Mouse (Mus musculus) urinary bladder, adult 2 months (tissue): ENCODE measurements around the gene Suclg2. TPM values are rescaled to one million over a fixed set of nuclear protein-coding genes. Genes with fewer than 3 reads are reported as not detected.

ENCODE experiments used
- DNase-seq: peaks from one replicate; pipeline ENCODE4 v3.0.0; 2022; ENCODE audit warnings: low spot score
- polyA plus RNA-seq: library from polyadenylated mRNA; depleted of rRNA; stranded (reverse); fragments of >200 nt; gene quantifications from 2 replicates; pipeline ENCODE4 v1.2.3, GENCODE M21; 2012

Suclg2 gene
- polyA plus RNA-seq, 1 experiment = 57.8 TPM

DNA sequence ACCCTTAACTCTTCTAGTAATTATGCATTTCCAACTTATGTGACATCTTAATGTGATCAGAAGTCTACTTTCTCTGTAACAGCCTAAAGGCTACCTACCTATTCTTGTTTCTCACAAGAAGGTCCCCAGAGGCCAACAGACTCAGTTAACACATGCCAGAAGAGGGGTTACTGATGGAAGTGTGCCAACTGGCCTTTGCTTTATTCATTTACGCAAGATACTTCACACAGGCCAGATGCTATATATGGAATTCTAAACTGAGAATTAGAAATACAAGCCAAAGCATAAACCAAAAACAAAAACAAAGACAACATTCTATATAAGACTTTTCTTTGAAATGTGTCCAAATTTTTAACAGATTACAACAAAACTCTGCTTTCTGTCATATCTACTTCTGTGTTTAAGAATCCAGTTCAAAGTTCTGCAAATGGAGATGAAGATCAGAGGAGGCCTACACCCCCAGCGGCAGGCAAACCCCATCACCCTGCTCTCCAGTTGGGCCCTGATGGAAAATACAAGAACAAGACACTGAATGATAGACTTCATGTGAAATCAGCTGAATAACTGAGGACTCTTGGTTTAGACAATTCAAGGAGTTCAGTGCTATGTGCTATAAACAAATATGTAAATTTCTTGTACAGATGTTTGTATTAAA, 155.1 kb downstream of the Suclg2 start:
- DNase-seq = no peak

GRCm38 (mm10) chr6:95556320-95556719, 162.3 kb downstream of the Suclg2 start:
- DNase-seq = no peak

- DNase-seq = no peak
Measured at GRCm38 (mm10) chr6:95552339-95552950, 166.2 kb downstream of the Suclg2 start.

DNA sequence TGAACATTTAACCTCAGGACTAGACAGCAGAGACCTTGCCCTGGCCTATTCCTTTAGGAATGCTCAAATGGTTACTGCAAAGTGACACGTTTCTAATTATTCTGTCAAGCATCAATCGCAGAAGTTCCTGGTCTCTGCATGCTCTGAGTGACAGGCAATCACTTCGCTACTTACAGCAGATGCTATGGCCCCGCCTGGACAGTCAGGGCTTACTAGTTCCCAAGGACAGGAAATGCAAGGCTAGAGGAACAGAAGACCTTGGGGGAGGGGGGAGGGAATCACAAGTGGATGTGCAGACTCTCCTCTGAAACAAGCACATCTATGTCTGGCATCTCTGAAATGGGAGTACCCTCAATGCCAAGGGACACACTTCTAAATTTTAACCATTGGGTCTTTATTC, 167.6 kb downstream of the Suclg2 start:
- DNase-seq = no peak

DNA sequence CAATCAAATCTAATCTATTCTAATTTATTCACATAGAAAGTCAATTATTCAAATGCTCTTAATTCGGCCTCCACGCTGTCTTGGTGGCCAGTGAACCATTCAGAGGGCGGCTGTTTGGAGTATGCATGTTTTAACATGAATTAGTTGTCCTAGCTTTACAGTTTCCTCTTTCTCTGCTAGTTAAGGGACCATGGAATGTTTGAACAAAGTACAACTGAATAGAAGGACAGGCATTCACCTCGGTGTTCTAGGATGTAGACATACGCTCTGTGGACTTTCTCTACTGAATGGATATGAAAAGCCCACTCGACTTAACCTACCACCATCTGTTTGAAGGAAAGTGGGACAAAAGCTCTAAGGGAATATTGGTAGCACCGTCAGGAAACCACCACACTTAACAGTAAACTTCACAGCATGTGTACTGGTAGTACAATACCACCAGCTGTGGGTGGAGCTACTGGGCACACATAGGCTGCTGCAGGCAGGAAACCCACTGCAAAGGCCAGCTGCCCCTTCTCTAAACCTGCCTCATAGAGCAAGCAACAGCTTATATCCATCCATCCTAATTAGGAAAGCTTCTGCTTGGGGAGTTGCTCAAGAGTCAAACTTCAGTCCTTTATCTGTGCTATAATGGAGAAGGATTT, 172.3 kb downstream of the Suclg2 start:
- DNase-seq = no peak

DNA sequence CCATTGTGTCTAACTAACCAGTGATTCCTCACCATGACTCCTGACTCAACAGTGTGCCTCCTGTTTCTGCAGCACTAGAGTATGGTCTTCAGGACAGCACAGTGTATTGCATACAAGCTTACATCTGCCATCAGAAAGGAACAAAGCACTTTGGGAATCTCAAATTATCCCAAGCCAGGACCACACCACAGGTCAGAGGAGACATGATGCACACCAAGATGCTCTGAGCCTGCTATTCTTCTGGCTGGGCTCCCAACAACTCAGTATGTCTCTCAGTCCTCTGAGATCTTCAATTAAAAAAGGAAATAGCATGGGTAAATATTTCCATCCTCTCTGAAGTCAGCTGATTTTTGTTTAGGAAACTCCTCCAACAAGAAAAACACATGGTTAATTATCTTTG, 172.9 kb downstream of the Suclg2 start:
- DNase-seq = no peak

DNA sequence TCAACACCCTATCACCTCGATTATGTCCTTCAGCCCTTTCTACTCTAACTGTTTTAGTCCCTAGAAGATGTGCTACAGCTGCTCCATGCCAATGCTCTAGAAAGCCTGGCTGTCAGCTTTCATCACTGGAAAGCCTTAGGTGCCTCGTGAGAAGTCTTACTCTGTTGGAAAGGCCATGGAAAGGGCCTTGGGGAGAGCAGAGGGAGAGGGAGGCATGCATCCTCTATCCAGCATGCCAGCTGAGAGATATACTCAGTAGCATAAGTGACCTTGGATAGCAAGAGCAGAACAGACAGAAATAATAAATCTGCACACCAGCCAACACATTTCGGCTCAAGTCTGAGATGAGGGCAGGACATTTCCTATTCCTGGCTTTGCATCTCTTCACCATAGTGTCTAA, 173.3 kb downstream of the Suclg2 start:
- DNase-seq = no peak

GRCm38 (mm10) chr6:95535191-95535590, 183.4 kb downstream of the Suclg2 start:
- DNase-seq = no peak

- no peak for DNase-seq
Measured at GRCm38 (mm10) chr6:95519846-95520245, 198.8 kb downstream of the Suclg2 start.

DNA sequence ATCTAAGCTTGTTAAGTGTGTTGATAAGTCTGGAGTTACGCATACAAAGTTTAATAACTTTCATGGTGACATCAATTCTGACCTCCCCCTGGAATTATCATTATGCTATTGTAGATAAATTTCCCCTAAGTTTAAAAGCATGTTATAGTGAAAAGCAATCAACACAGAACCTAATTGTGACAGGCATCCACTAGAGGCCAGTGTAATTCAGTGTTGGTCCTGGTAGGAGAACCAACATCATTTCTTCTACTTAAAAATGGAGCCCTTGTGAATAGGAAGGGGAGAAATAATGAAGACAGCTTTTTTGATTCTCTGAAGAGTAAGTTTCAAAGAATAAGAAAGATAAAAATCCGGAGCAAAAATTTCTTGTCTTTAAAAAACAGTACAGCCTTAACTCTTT, 200.2 kb downstream of the Suclg2 start:
- DNase-seq = no peak

GRCm38 (mm10) chr6:95515721-95516120, 202.9 kb downstream of the Suclg2 start:
- DNase-seq = no peak

GRCm38 (mm10) chr6:95514726-95515125, 203.9 kb downstream of the Suclg2 start:
- no peak for DNase-seq

- no peak for DNase-seq
Measured at GRCm38 (mm10) chr6:95511689-95512088, 206.9 kb downstream of the Suclg2 start.

DNA sequence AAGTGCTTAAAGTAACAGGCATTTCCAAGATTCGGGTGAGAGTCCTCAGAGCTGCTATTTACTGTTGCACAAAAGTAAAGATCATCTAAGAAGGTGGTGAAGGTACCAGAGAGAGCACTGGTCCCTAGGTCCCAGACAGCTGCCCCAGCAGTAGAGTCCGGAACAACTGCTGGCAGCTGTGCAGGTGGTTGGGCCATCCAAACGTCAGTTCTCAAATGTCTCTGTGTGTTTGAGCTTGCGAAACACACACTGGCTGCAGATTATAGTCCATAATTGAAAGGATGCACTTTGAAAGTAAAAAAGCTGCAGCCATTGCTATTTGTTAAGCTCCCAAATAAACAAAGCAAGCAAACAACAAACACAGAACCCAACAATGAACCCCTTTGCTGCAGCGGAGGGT, 217.8 kb downstream of the Suclg2 start:
- no peak for DNase-seq

DNA sequence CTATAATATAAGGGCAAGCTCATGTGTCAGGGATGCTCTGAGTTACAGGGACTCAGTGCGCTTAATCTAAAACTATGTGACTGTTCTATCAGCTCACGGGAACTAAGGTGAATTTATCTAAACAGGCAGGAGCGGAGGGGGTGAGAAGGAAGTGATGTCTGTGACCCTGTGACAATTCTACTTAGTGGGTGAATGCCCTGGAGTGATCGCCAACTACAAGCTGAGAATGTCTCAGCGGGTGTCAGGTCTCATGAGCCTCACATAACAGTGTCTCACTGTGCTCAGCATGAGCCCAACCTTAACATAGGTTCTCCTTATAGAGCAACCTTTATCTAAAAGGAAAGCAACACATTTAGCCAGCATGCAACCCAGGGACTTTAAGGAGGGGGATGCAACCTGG, 219.0 kb downstream of the Suclg2 start:
- no peak for DNase-seq

GRCm38 (mm10) chr6:95492216-95492956, 226.2 kb downstream of the Suclg2 start:
- DNase-seq = no peak

DNA sequence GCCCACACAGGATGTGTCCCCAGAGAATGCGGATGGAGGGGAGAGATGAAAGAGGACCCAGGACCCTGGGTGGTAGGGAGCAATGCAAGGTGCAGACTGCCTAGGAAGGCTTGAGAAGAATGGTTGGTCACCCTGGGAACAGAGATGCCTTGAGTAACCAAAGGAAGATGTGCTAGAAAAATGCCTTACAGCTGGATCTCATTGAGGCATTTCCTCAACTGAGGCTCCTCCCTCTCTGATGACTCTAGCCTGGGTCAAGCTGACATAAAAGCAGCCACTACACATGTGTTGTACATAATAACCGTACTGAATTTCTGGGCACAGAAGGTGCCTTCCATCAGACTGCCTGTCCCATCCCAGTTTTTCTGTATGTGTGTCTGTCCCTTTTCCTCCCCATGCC, 227.6 kb downstream of the Suclg2 start:
- no peak for DNase-seq

GRCm38 (mm10) chr6:95485791-95486190, 232.8 kb downstream of the Suclg2 start:
- DNase-seq = no peak

GRCm38 (mm10) chr6:95484183-95484818, 234.3 kb downstream of the Suclg2 start:
- DNase-seq = no peak

DNA sequence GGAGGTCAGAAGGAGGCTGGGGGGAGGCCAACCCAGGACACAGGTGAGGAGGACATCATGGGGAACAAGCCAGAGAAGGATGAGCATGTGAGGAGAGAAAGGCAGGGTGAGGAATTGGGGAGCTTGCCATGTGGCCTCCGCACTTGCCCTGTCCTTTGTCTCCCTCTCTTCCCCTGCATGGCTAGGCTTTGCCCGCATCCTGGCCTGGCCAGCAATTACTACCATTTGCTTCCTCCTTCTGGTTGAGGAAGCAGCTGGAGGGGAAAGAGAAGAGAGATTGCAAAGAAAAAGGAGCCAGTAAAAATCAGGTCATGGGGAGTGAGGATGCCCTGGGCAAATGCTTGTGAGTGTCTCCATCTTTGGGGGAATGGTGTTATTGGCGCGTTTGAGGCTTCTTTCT, 234.9 kb downstream of the Suclg2 start:
- DNase-seq = no peak

DNA sequence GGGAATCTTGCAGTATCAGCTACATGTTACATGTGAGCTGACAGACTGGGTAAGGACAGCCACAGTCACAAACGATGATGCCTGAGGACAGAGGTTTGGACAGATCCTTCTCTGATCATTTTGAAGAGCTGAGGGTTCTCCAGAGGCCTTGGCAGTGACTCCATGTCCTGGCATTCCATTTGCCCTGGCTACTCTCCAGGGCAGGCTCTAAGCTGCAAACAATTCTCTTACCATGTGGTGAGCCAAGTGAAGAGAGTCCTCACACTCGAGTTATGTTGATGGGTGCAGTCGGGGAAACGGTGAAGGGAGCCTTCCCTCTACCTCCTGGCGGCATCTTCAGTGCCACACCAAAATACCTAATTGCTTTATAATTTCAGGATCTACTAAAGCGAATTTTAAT, 235.5 kb downstream of the Suclg2 start:
- DNase-seq = no peak

GRCm38 (mm10) chr6:95479801-95480200, 238.8 kb downstream of the Suclg2 start:
- no peak for DNase-seq
